Mouse (Mus musculus) limb, embryonic 15.5 days (tissue): ENCODE measurements around the gene Trim30c. TPM values are rescaled to one million over a fixed set of nuclear protein-coding genes. Genes with fewer than 3 reads are reported as not detected.
"Not testable (repeated sequence)": the region's sequence is repeated elsewhere in the genome, so short reads cannot be mapped to it uniquely, and the experiment has no call there.

Experiments
- ATAC-seq: fragments of 200-750 bp; cut with Nextera tagmentation; 2 replicates; pipeline ENCODE4 v1.8.0; 2017; ENCODE audit warnings: low read depth, moderate TSS enrichment; ENCODE audit not compliant: insufficient number of reproducible peaks, low FRiP score, low TSS enrichment
- H3K27ac ChIP-seq: fragments of 300-500 bp; sonication (generic); 2 replicates; pipeline ENCODE4 v1.5.1; 2015; ENCODE audit warnings: moderate library complexity, mild to moderate bottlenecking, inconsistent platforms
- H3K27me3 ChIP-seq: fragments of 300-500 bp; sonication (generic); 2 replicates; pipeline ENCODE4 v1.6.1; 2015; ENCODE audit warnings: inconsistent platforms
- H3K36me3 ChIP-seq: fragments of 300-500 bp; sonication (generic); 2 replicates; pipeline ENCODE4 v1.6.1; 2015; ENCODE audit warnings: inconsistent platforms
- H3K4me1 ChIP-seq: fragments of 300-500 bp; sonication (generic); 2 replicates; pipeline ENCODE4 v1.6.1; 2015; ENCODE audit warnings: inconsistent platforms
- H3K4me2 ChIP-seq: fragments of 300-500 bp; sonication (generic); 2 replicates; pipeline ENCODE4 v1.6.1; 2015; ENCODE audit warnings: mild to moderate bottlenecking, inconsistent platforms
- H3K4me3 ChIP-seq: fragments of 300-500 bp; sonication (generic); 2 replicates; pipeline ENCODE4 v1.5.1; 2015; ENCODE audit warnings: mild to moderate bottlenecking, inconsistent platforms
- H3K9ac ChIP-seq: fragments of 300-500 bp; sonication (generic); 2 replicates; pipeline ENCODE4 v1.6.1; 2015; ENCODE audit warnings: inconsistent platforms
- H3K9me3 ChIP-seq: fragments of 300-500 bp; sonication (generic); 2 replicates; pipeline ENCODE4 v1.6.1; 2016; ENCODE audit warnings: inconsistent platforms
- WGBS: fragments of 180-500 bp; shearing (Covaris S2); methylation state at CpG from one replicate; pipeline ENCODE4 v1.1.7; 2015; 5-methylcytosine and 5-hydroxymethylcytosine counted together
- polyA plus RNA-seq: library from polyadenylated mRNA; unstranded; fragments of >200 nt; fragmentation: Nextera tagmentation; extraction: Ambion mirVana; gene quantifications from 2 replicates; pipeline ENCODE4 v1.2.1, GENCODE M21; 2015

Gene Trim30c
- polyA plus RNA-seq, 1 experiment from 2014 or later: 0.14 TPM

DNA sequence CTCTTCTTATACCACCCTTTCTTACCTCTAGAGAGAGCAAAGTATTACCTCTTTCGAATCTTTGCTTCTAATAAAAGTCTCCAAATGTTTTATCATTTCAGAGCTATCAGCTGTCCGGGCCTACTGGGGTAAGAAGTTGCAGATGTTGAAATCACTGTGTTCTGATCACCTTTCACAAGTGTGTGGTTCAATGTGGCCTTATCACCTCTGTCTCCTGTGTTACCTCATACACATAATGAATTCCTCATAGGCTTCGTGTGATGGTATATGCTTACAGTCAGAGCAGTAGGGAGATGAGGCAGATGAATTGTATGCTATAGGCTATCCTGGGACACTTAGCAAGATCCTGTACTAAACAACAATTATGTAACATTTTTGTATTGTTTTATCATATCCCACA lies 65.1 kb downstream of the Trim30c start:
- H3K4me3 ChIP-seq, H3K27me3 ChIP-seq, ATAC-seq, H3K9me3 ChIP-seq, H3K4me2 ChIP-seq, H3K9ac ChIP-seq, H3K27ac ChIP-seq, H3K4me1 ChIP-seq, H3K36me3 ChIP-seq: not testable (repeated sequence)
- 71% methylated on average over 3 of the region's 3 CpGs for WGBS

Other genes with a start within 250 kb of the Trim30c start
- not detected in 2 replicates for gene Olfm5, start 236.0 kb downstream of the Trim30c start, polyA plus RNA-seq
- 0.11 and 0.24 TPM in 2 replicates for gene Olfr648, start 217.4 kb downstream of the Trim30c start, polyA plus RNA-seq
- not detected in 2 replicates for gene Olfr649, start 204.9 kb downstream of the Trim30c start, polyA plus RNA-seq
- 0.50 and 0.61 TPM in 2 replicates for gene Trim6, start 182.0 kb downstream of the Trim30c start, polyA plus RNA-seq
- 1.8 and 1.9 TPM in 2 replicates for gene Trim34a, start 156.4 kb downstream of the Trim30c start, polyA plus RNA-seq
- 0.26 and 0.37 TPM in 2 replicates for gene Trim5, start 112.7 kb downstream of the Trim30c start, polyA plus RNA-seq
- gene Trim12a, start 85.4 kb downstream of the Trim30c start, polyA plus RNA-seq: 5.7 and 6.1 TPM in 2 replicates
- gene Trim34b, start 71.4 kb downstream of the Trim30c start, polyA plus RNA-seq: not detected in 2 replicates
- gene Trim12c, start 47.5 kb downstream of the Trim30c start, polyA plus RNA-seq: 1.7 and 2.7 TPM in 2 replicates
- gene Trim30b, start 31.0 kb downstream of the Trim30c start, polyA plus RNA-seq: 0.04 TPM in 1 of 2 replicates, not detected in the other
- 1.4 and 1.6 TPM in 2 replicates for gene Trim30a, start 64.4 kb upstream of the Trim30c start, polyA plus RNA-seq
- gene Trim30d, start 107.0 kb upstream of the Trim30c start, polyA plus RNA-seq: 0.60 and 0.74 TPM in 2 replicates
- not detected in 2 replicates for gene Olfr651, start 149.3 kb upstream of the Trim30c start, polyA plus RNA-seq
- not detected in 2 replicates for gene Olfr652, start 160.1 kb upstream of the Trim30c start, polyA plus RNA-seq
- not detected in 2 replicates for gene Olfr653, start 176.5 kb upstream of the Trim30c start, polyA plus RNA-seq
- not detected in 2 replicates for gene Olfr654, start 186.2 kb upstream of the Trim30c start, polyA plus RNA-seq
- gene Olfr655, start 200.9 kb upstream of the Trim30c start, polyA plus RNA-seq: not detected in 2 replicates
- not detected in 2 replicates for gene Olfr656, start 213.1 kb upstream of the Trim30c start, polyA plus RNA-seq
- gene Olfr657, start 224.0 kb upstream of the Trim30c start, polyA plus RNA-seq: not detected in 2 replicates
- gene Olfr658, start 246.5 kb upstream of the Trim30c start, polyA plus RNA-seq: not detected in 2 replicates